Mouse (Mus musculus) lung, postnatal 0 days (tissue): Measurements from ENCODE around the gene Lamp1.

ENCODE experiments used
- CTCF ChIP-seq: IDR thresholded peaks from 2 replicates; pipeline ENCODE4 v1.5.1; 2016; ENCODE audit warnings: antibody characterized with exemption, mild to moderate bottlenecking
- EP300 ChIP-seq: IDR thresholded peaks from 2 replicates; pipeline ENCODE4 v1.6.1; 2016; ENCODE audit warnings: antibody characterized with exemption, mild to moderate bottlenecking, control low read depth

DNA sequence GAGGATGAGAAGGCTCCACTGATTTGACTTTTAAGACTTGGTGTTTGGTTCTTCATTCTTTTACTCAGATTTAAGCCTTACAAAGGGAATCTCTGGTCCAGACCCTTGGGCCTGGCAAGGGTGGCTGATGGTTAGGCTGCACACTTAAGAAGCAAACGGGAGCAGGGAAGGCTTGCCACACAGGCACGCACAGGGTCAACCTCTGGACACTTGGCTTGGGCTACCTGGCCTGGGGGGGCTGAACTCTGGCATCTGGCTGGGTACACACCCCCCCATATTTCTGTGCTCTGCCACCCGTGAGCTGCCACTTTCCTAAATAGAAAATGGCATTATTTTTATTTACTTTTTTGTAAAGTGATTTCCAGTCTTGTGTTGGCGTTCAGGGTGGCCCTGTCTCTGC, 15.8 kb downstream of the Lamp1 start:
- TF ChIP-seq EP300 (no peak), CTCF (no peak)
